Mouse (Mus musculus): Measurements from ENCODE around the gene Fgb. TPM values are rescaled to one million over a fixed set of nuclear protein-coding genes. Genes with fewer than 3 reads are reported as not detected.

Fgb gene
- polyA plus RNA-seq, 1 experiment from 2014 or later = not detected

- H3K4me1 ChIP-seq (ENCODE audit: control insufficient read depth, insufficient read depth, low read length) = no peaks in the 10 kb centered on the region
- no peak overlapping the region for H3K4me2 ChIP-seq (ENCODE audit: low read length)
- no peaks in the 10 kb centered on the region for H3K9me3 ChIP-seq (replicated peaks; ENCODE audit: control insufficient read depth, low read length)
- DNase-seq (ENCODE audit: low spot score) (no peak), ATAC-seq (no peak)
- 94% methylated on average over 7 of the region's 7 CpGs for WGBS
- no peaks in the 10 kb centered on the region for H3K27me3 ChIP-seq (replicated peaks; ENCODE audit: control insufficient read depth, insufficient read depth, low read length)
- H3K27ac ChIP-seq (ENCODE audit: low read depth, low read length) = no peak overlapping the region
- no peak overlapping the region for H3K9ac ChIP-seq (ENCODE audit: low read length)
- no peaks in the 10 kb centered on the region for H3K36me3 ChIP-seq (ENCODE audit: control insufficient read depth, insufficient read depth, low read length)
- H3K4me3 ChIP-seq (ENCODE audit: low read depth, low read length) = no peak overlapping the region
These were observed 44.9 kb downstream of the Fgb start for GRCm38 (mm10) chr3:83004801-83005200.

- ATAC-seq (no peak), DNase-seq (ENCODE audit: low spot score) (no peak)
- Histone ChIP-seq H3K27ac (ENCODE audit: low read depth, low read length) (no peak overlapping the region), H3K4me2 (ENCODE audit: low read length) (no peak overlapping the region), H3K27me3 (replicated peaks; ENCODE audit: control insufficient read depth, insufficient read depth, low read length) (no peaks in the 10 kb centered on the region), H3K9ac (ENCODE audit: low read length) (no peak overlapping the region), H3K4me3 (ENCODE audit: low read depth, low read length) (no peak overlapping the region), H3K4me1 (ENCODE audit: control insufficient read depth, insufficient read depth, low read length) (no peaks in the 10 kb centered on the region), H3K9me3 (replicated peaks; ENCODE audit: control insufficient read depth, low read length) (no peaks in the 10 kb centered on the region), H3K36me3 (ENCODE audit: control insufficient read depth, insufficient read depth, low read length) (no peaks in the 10 kb centered on the region)
- 94% methylated on average over 8 of the region's 8 CpGs for WGBS
These were observed 46.6 kb downstream of the Fgb start for GRCm38 (mm10) chr3:83003068-83003467.

- Histone ChIP-seq H3K27me3 (replicated peaks; ENCODE audit: control insufficient read depth, insufficient read depth, low read length) (no peaks in the 10 kb centered on the region), H3K9me3 (replicated peaks; ENCODE audit: control insufficient read depth, low read length) (no peaks in the 10 kb centered on the region), H3K36me3 (ENCODE audit: control insufficient read depth, insufficient read depth, low read length) (no peaks in the 10 kb centered on the region), H3K4me1 (ENCODE audit: control insufficient read depth, insufficient read depth, low read length) (no peaks in the 10 kb centered on the region), H3K9ac (ENCODE audit: low read length) (no peak overlapping the region), H3K27ac (ENCODE audit: low read depth, low read length) (no peak overlapping the region), H3K4me2 (ENCODE audit: low read length) (no peak overlapping the region), H3K4me3 (ENCODE audit: low read depth, low read length) (no peak overlapping the region)
- ATAC-seq (0 out of 2 replicates have a peak, but pooled peaks have one; percentile 21), DNase-seq (ENCODE audit: low spot score) (peak; percentile 60)
- WGBS = 3% methylated on average over 2 of the region's 2 CpGs
These were observed 47.5 kb downstream of the Fgb start for GRCm38 (mm10) chr3:83002191-83002590.

- no peaks in the 10 kb centered on the region; the same call in 1 of the 2 replicates for H3K27me3 ChIP-seq (replicated peaks; ENCODE audit: control insufficient read depth, insufficient read depth, low read length)
- no peak overlapping the region for H3K4me3 ChIP-seq (ENCODE audit: low read depth, low read length)
- 87% methylated on average over 9 of the region's 9 CpGs for WGBS
- no peak overlapping the region for H3K4me2 ChIP-seq (ENCODE audit: low read length)
- no peaks in the 10 kb centered on the region for H3K9me3 ChIP-seq (replicated peaks; ENCODE audit: control insufficient read depth, low read length)
- H3K4me1 ChIP-seq (ENCODE audit: control insufficient read depth, insufficient read depth, low read length) = peaks cover 6% of the 10 kb centered on the region; the same call in 1 of the 2 replicates
- ATAC-seq (no peak), DNase-seq (ENCODE audit: low spot score) (no peak)
- no peak overlapping the region for H3K27ac ChIP-seq (ENCODE audit: low read depth, low read length)
- no peaks in the 10 kb centered on the region for H3K36me3 ChIP-seq (ENCODE audit: control insufficient read depth, insufficient read depth, low read length)
- H3K9ac ChIP-seq (ENCODE audit: low read length) = no peak overlapping the region
These were observed 49.7 kb downstream of the Fgb start for GRCm38 (mm10) chr3:82999995-83000394.

GRCm38 (mm10) chr3:82998772-82999463, 50.7 kb downstream of the Fgb start:
- 29% methylated on average over 8 of the region's 8 CpGs for WGBS
- ATAC-seq = peak; percentile 91

GRCm38 (mm10) chr3:82996656-82997055, 53.0 kb downstream of the Fgb start:
- no peaks in the 10 kb centered on the region; the same call in 1 of the 2 replicates for H3K27me3 ChIP-seq (replicated peaks; ENCODE audit: control insufficient read depth, insufficient read depth, low read length)
- DNase-seq (ENCODE audit: low spot score) (no peak), ATAC-seq (no peak)
- no peak overlapping the region for H3K27ac ChIP-seq (ENCODE audit: low read depth, low read length)
- H3K9me3 ChIP-seq (replicated peaks; ENCODE audit: control insufficient read depth, low read length) = no peaks in the 10 kb centered on the region
- no peaks in the 10 kb centered on the region for H3K36me3 ChIP-seq (ENCODE audit: control insufficient read depth, insufficient read depth, low read length)
- WGBS = 83% methylated on average over 3 of the region's 3 CpGs
- H3K4me2 ChIP-seq (ENCODE audit: low read length) = no peak overlapping the region
- H3K9ac ChIP-seq (ENCODE audit: low read length) = no peak overlapping the region
- H3K4me1 ChIP-seq (ENCODE audit: control insufficient read depth, insufficient read depth, low read length) = peaks cover 7% of the 10 kb centered on the region; the same call in 1 of the 2 replicates
- no peak overlapping the region for H3K4me3 ChIP-seq (ENCODE audit: low read depth, low read length)

More at GRCm38 (mm10) chr3:82998772-82999463, 50.7 kb downstream of the Fgb start:
- DNase-seq (ENCODE audit: low spot score) = peak; percentile 94
- peaks cover 7% of the 10 kb centered on the region; the same call in 1 of the 2 replicates for H3K4me1 ChIP-seq (ENCODE audit: control insufficient read depth, insufficient read depth, low read length)
- H3K9me3 ChIP-seq (replicated peaks; ENCODE audit: control insufficient read depth, low read length) = no peaks in the 10 kb centered on the region
- no peaks in the 10 kb centered on the region for H3K36me3 ChIP-seq (ENCODE audit: control insufficient read depth, insufficient read depth, low read length)
- no peak overlapping the region for H3K4me2 ChIP-seq (ENCODE audit: low read length)
- H3K4me3 ChIP-seq (ENCODE audit: low read depth, low read length) = no peak overlapping the region
- H3K9ac ChIP-seq (ENCODE audit: low read length) = no peak overlapping the region
- H3K27me3 ChIP-seq (replicated peaks; ENCODE audit: control insufficient read depth, insufficient read depth, low read length) = no peaks in the 10 kb centered on the region; the same call in 1 of the 2 replicates
- H3K27ac ChIP-seq (ENCODE audit: low read depth, low read length) = no peak overlapping the region

GRCm38 (mm10) chr3:82995368-82995767, 54.3 kb downstream of the Fgb start:
- Histone ChIP-seq H3K9me3 (replicated peaks; ENCODE audit: control insufficient read depth, low read length) (no peaks in the 10 kb centered on the region), H3K4me2 (ENCODE audit: low read length) (peak overlapping the region; percentile 39), H3K9ac (ENCODE audit: low read length) (0 out of 2 replicates have a peak overlapping the region, but pooled peaks have one; percentile 3), H3K36me3 (ENCODE audit: control insufficient read depth, insufficient read depth, low read length) (no peaks in the 10 kb centered on the region), H3K27ac (ENCODE audit: low read depth, low read length) (no peak overlapping the region), H3K27me3 (replicated peaks; ENCODE audit: control insufficient read depth, insufficient read depth, low read length) (no peaks in the 10 kb centered on the region; the same call in 1 of the 2 replicates), H3K4me1 (ENCODE audit: control insufficient read depth, insufficient read depth, low read length) (peaks cover 7% of the 10 kb centered on the region; the same call in 1 of the 2 replicates), H3K4me3 (ENCODE audit: low read depth, low read length) (peak overlapping the region; percentile 9; the same call in 1 of the 2 replicates)
- DNase-seq (ENCODE audit: low spot score) (peak; percentile 57), ATAC-seq (peak; percentile 64)
- WGBS = 1% methylated on average over 24 of the region's 24 CpGs

GRCm38 (mm10) chr3:82992956-82993355, 56.7 kb downstream of the Fgb start:
- H3K27me3 ChIP-seq (replicated peaks; ENCODE audit: control insufficient read depth, insufficient read depth, low read length) = no peaks in the 10 kb centered on the region; the same call in 1 of the 2 replicates
- H3K27ac ChIP-seq (ENCODE audit: low read depth, low read length) = no peak overlapping the region
- DNase-seq (ENCODE audit: low spot score) (no peak), ATAC-seq (no peak)
- H3K9me3 ChIP-seq (replicated peaks; ENCODE audit: control insufficient read depth, low read length) = no peaks in the 10 kb centered on the region
- H3K9ac ChIP-seq (ENCODE audit: low read length) = no peak overlapping the region
- no peak overlapping the region for H3K4me3 ChIP-seq (ENCODE audit: low read depth, low read length)
- H3K4me1 ChIP-seq (ENCODE audit: control insufficient read depth, insufficient read depth, low read length) = peaks cover 7% of the 10 kb centered on the region; the same call in 1 of the 2 replicates
- no peak overlapping the region for H3K4me2 ChIP-seq (ENCODE audit: low read length)
- no peaks in the 10 kb centered on the region for H3K36me3 ChIP-seq (ENCODE audit: control insufficient read depth, insufficient read depth, low read length)
- 93% methylated on average over 6 of the region's 6 CpGs for WGBS

GRCm38 (mm10) chr3:82991963-82992362, 57.7 kb downstream of the Fgb start:
- Histone ChIP-seq H3K4me3 (ENCODE audit: low read depth, low read length) (no peak overlapping the region), H3K27ac (ENCODE audit: low read depth, low read length) (no peak overlapping the region), H3K36me3 (ENCODE audit: control insufficient read depth, insufficient read depth, low read length) (no peaks in the 10 kb centered on the region), H3K27me3 (replicated peaks; ENCODE audit: control insufficient read depth, insufficient read depth, low read length) (no peaks in the 10 kb centered on the region; the same call in 1 of the 2 replicates), H3K9me3 (replicated peaks; ENCODE audit: control insufficient read depth, low read length) (no peaks in the 10 kb centered on the region), H3K4me1 (ENCODE audit: control insufficient read depth, insufficient read depth, low read length) (peaks cover 7% of the 10 kb centered on the region; the same call in 1 of the 2 replicates), H3K9ac (ENCODE audit: low read length) (no peak overlapping the region), H3K4me2 (ENCODE audit: low read length) (no peak overlapping the region)
- ATAC-seq (no peak), DNase-seq (ENCODE audit: low spot score) (no peak)
- 86% methylated on average over 12 of the region's 12 CpGs for whole genome bisulfite sequencing
